Mouse (Mus musculus) embryonic stem cell, embryonic (primary cell): Measurements from ENCODE around the gene Vmn1r31.

Experiments
- CTCF ChIA-PET, 4 experiments: fragments of 300-600 bp in 2 of 4; fragments of 350-600 bp in 2 of 4; sonication (Branson Sonifier 250); formaldehyde crosslinking; loops; one replicate each; lab custom pipeline; 2022; ENCODE audit warnings: inconsistent platforms in 2 of 4; lab: Charles Lee
- POLR2A ChIA-PET, 4 experiments: fragments of 300-600 bp in 2 of 4; fragments of 350-600 bp in 2 of 4; sonication (Branson Sonifier 250); formaldehyde crosslinking; loops; one replicate each; lab custom pipeline; 2022; ENCODE audit warnings: antibody characterized with exemption in 4 of 4, inconsistent platforms in 1 of 4; lab: Charles Lee

The Vmn1r31 gene

DNA sequence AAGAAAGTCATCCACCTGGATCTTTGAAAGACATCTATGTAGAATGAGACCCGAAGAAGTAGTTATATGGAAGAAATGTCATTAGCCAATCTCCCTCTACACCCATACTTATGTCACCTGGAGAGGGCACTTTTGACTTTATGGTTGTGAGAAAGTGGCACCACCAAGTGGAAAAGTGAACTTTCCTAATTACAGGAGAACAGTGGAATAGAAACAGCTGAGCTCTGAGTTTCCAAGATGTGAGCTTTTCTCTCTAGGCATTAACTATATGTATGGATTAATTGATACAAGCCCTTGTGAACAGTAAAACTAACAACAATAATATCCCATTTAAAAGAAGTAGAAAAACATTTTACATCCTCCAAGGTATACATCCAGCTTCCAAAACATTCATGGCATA, at the start of gene Vmn1r31:
TSS of gene Vmn1r31 (minus strand) at position 101 of the 400 bp plus-strand sequence.
- ChIA-PET CTCF (no interaction called here), POLR2A (no interaction called here)

DNA sequence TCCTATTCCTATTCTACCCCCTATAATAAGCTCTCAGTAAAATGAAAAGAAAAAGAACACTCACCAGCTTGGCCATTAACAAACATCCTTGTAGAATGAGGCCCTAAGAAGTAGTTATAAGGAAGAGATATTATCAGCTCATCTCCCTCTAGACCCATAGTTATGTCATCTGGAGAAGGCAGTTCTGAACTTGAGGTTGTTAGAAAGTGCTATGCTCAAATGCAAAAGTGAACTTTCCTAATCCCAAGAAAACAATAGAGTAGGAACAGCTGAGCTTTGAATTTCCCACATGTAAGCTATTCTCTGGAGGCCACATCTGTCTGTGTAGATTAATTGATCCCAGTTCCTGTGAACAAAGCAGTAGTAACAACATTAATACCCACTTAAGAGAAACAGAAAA, 31.8 kb downstream of the Vmn1r31 start, which contains the start of gene Vmn1r30:
TSS of gene Vmn1r30 (minus strand) at position 101 of the 400 bp plus-strand sequence.
- POLR2A ChIA-PET = no interaction called here
- CTCF ChIA-PET = no interaction called here
